Mouse (Mus musculus) liver, embryonic 12.5 days (tissue): ENCODE data around the gene Ankfy1. TPM values are rescaled to one million over a fixed set of nuclear protein-coding genes. Genes with fewer than 3 reads are reported as not detected.
"Not testable (repeated sequence)": the region's sequence is repeated elsewhere in the genome, so short reads cannot be mapped to it uniquely, and the experiment has no call there.

Experiments used
- ATAC-seq: fragments of 200-750 bp; cut with Nextera tagmentation; 2 replicates; pipeline ENCODE4 v1.8.0; 2017; ENCODE audit warnings: moderate number of reproducible peaks, mild to moderate bottlenecking, moderate library complexity
- H3K27ac ChIP-seq: fragments of 300-500 bp; sonication (generic); 2 replicates; pipeline ENCODE4 v1.5.1; 2016; ENCODE audit warnings: mild to moderate bottlenecking
- H3K27me3 ChIP-seq: fragments of 300-500 bp; sonication (generic); replicated peaks from 2 replicates; pipeline ENCODE4 v1.6.1; 2016; ENCODE audit warnings: mild to moderate bottlenecking, moderate library complexity
- H3K36me3 ChIP-seq: fragments of 300-500 bp; sonication (generic); 2 replicates; pipeline ENCODE4 v1.6.1; 2016; ENCODE audit warnings: mild to moderate bottlenecking, moderate library complexity
- H3K4me1 ChIP-seq: fragments of 300-500 bp; sonication (generic); 2 replicates; pipeline ENCODE4 v1.6.1; 2016
- H3K4me2 ChIP-seq: fragments of 300-500 bp; sonication (generic); 2 replicates; pipeline ENCODE4 v1.6.1; 2016; ENCODE audit warnings: mild to moderate bottlenecking, moderate library complexity
- H3K4me3 ChIP-seq: fragments of 300-500 bp; sonication (generic); 2 replicates; pipeline ENCODE4 v1.5.1; 2016; ENCODE audit warnings: mild to moderate bottlenecking, moderate library complexity
- H3K9ac ChIP-seq: fragments of 300-500 bp; sonication (generic); 2 replicates; pipeline ENCODE4 v1.6.1; 2016; ENCODE audit warnings: mild to moderate bottlenecking, moderate library complexity
- H3K9me3 ChIP-seq: fragments of 300-500 bp; sonication (generic); replicated peaks from 2 replicates; pipeline ENCODE4 v1.6.1; 2016; ENCODE audit warnings: mild to moderate bottlenecking, moderate library complexity
- WGBS: fragments of 180-500 bp; shearing (Covaris S2); methylation state at CpG from one replicate; pipeline ENCODE4 v1.1.7; 2016; ENCODE audit not compliant: insufficient replicate concordance; 5-methylcytosine and 5-hydroxymethylcytosine counted together
- polyA plus RNA-seq: library from polyadenylated mRNA; unstranded; fragments of >200 nt; fragmentation: Nextera tagmentation; extraction: Ambion mirVana; gene quantifications from 2 replicates; pipeline ENCODE4 v1.2.1, GENCODE M21; 2016

Ankfy1 gene
- polyA plus RNA-seq, 1 experiment from 2014 or later: 18.3 TPM

- H3K9me3 ChIP-seq: no peaks in the 10 kb centered on the region
- no peak for ATAC-seq
- H3K4me3 ChIP-seq: no peak overlapping the region
- peaks cover 5% of the 10 kb centered on the region; the same call in 1 of the 2 replicates for H3K4me1 ChIP-seq
- no peak overlapping the region for H3K9ac ChIP-seq
- H3K4me2 ChIP-seq: no peak overlapping the region
- H3K27me3 ChIP-seq: no peaks in the 10 kb centered on the region
- no peak overlapping the region for H3K27ac ChIP-seq
- H3K36me3 ChIP-seq: peaks cover 66% of the 10 kb centered on the region
These were observed 34.1 kb downstream of the Ankfy1 start for GRCm38 (mm10) chr11:72723871-72724270.

GRCm38 (mm10) chr11:72726023-72726422 lies 36.2 kb downstream of the Ankfy1 start:
- H3K9me3 ChIP-seq: no peaks in the 10 kb centered on the region
- no peak overlapping the region for H3K27ac ChIP-seq
- no peaks in the 10 kb centered on the region for H3K27me3 ChIP-seq
- H3K9ac ChIP-seq: no peak overlapping the region
- peaks cover 80% of the 10 kb centered on the region for H3K36me3 ChIP-seq
- H3K4me2 ChIP-seq: no peak overlapping the region
- peaks cover 5% of the 10 kb centered on the region; the same call in 1 of the 2 replicates for H3K4me1 ChIP-seq
- no peak for ATAC-seq
- no peak overlapping the region for H3K4me3 ChIP-seq

- Histone ChIP-seq H3K36me3 (peaks cover 89% of the 10 kb centered on the region), H3K9me3 (no peaks in the 10 kb centered on the region)
- ATAC-seq: no peak
These were observed 43.9 kb downstream of the Ankfy1 start for GRCm38 (mm10) chr11:72733736-72734135.

GRCm38 (mm10) chr11:72734840-72735518 lies 45.2 kb downstream of the Ankfy1 start:
- peaks cover 89% of the 10 kb centered on the region for H3K36me3 ChIP-seq
- H3K9ac ChIP-seq: no peak overlapping the region
- no peak overlapping the region for H3K27ac ChIP-seq
- no peak overlapping the region for H3K4me3 ChIP-seq
- no peak overlapping the region for H3K4me2 ChIP-seq
- no peak for ATAC-seq
- no peaks in the 10 kb centered on the region for H3K9me3 ChIP-seq
- no peaks in the 10 kb centered on the region for H3K4me1 ChIP-seq
- 82% methylated on average over 4 of the region's 4 CpGs for WGBS
- no peaks in the 10 kb centered on the region for H3K27me3 ChIP-seq

More at GRCm38 (mm10) chr11:72733736-72734135, 43.9 kb downstream of the Ankfy1 start:
- Histone ChIP-seq H3K4me2 (no peak overlapping the region), H3K9ac (no peak overlapping the region), H3K4me3 (no peak overlapping the region), H3K4me1 (no peaks in the 10 kb centered on the region), H3K27ac (no peak overlapping the region), H3K27me3 (no peaks in the 10 kb centered on the region)
- WGBS: 78% methylated on average over 3 of the region's 3 CpGs

- WGBS: 81% methylated on average over 2 of the region's 2 CpGs
- H3K4me1 ChIP-seq: no peaks in the 10 kb centered on the region
- no peak overlapping the region for H3K4me3 ChIP-seq
- no peaks in the 10 kb centered on the region for H3K9me3 ChIP-seq
- no peak overlapping the region for H3K4me2 ChIP-seq
- H3K27ac ChIP-seq: no peak overlapping the region
- H3K36me3 ChIP-seq: peaks cover 89% of the 10 kb centered on the region
- no peaks in the 10 kb centered on the region for H3K27me3 ChIP-seq
- no peak overlapping the region for H3K9ac ChIP-seq
- ATAC-seq: no peak
These were observed 45.7 kb downstream of the Ankfy1 start for GRCm38 (mm10) chr11:72735519-72735860.

GRCm38 (mm10) chr11:72736320-72736719 lies 46.5 kb downstream of the Ankfy1 start:
- Histone ChIP-seq H3K4me3 (no peak overlapping the region), H3K4me2 (no peak overlapping the region), H3K9ac (no peak overlapping the region), H3K9me3 (no peaks in the 10 kb centered on the region), H3K36me3 (peaks cover 89% of the 10 kb centered on the region), H3K4me1 (no peaks in the 10 kb centered on the region), H3K27ac (no peak overlapping the region), H3K27me3 (no peaks in the 10 kb centered on the region)
- 78% methylated on average over 1 of the region's 1 CpGs for WGBS
- no peak for ATAC-seq

- H3K4me1 ChIP-seq, H3K4me3 ChIP-seq, ATAC-seq, H3K9me3 ChIP-seq, H3K4me2 ChIP-seq, H3K27ac ChIP-seq, H3K9ac ChIP-seq, H3K27me3 ChIP-seq: not testable (repeated sequence)
- 83% methylated on average over 5 of the region's 5 CpGs for WGBS
- H3K36me3 ChIP-seq: peaks cover 87% of the 10 kb centered on the region
These were observed 47.7 kb downstream of the Ankfy1 start for GRCm38 (mm10) chr11:72737517-72737916.

- WGBS: 73% methylated on average over 1 of the region's 1 CpGs
- no peaks in the 10 kb centered on the region for H3K4me1 ChIP-seq
- H3K4me2 ChIP-seq: no peak overlapping the region
- ATAC-seq: no peak
- H3K9me3 ChIP-seq: no peaks in the 10 kb centered on the region
- H3K36me3 ChIP-seq: peaks cover 85% of the 10 kb centered on the region
- H3K27ac ChIP-seq: no peak overlapping the region
- no peak overlapping the region for H3K9ac ChIP-seq
- no peaks in the 10 kb centered on the region for H3K27me3 ChIP-seq
- H3K4me3 ChIP-seq: no peak overlapping the region
These were observed 49.2 kb downstream of the Ankfy1 start for GRCm38 (mm10) chr11:72739048-72739447.

GRCm38 (mm10) chr11:72751956-72752355 lies 62.1 kb downstream of the Ankfy1 start:
- no peak overlapping the region for H3K9ac ChIP-seq
- H3K27ac ChIP-seq: no peak overlapping the region
- no peak overlapping the region for H3K4me2 ChIP-seq
- ATAC-seq: no peak
- H3K9me3 ChIP-seq: no peaks in the 10 kb centered on the region
- H3K27me3 ChIP-seq: no peaks in the 10 kb centered on the region
- H3K4me3 ChIP-seq: no peak overlapping the region
- peaks cover 100% of the 10 kb centered on the region for H3K36me3 ChIP-seq
- whole genome bisulfite sequencing: 43% methylated on average over 2 of the region's 2 CpGs
- no peaks in the 10 kb centered on the region for H3K4me1 ChIP-seq

- no peak for ATAC-seq
- H3K36me3 ChIP-seq: peaks cover 100% of the 10 kb centered on the region
- 96% methylated on average over 5 of the region's 5 CpGs for WGBS
- H3K4me2 ChIP-seq: no peak overlapping the region
- H3K9me3 ChIP-seq: no peaks in the 10 kb centered on the region
- no peak overlapping the region for H3K9ac ChIP-seq
- no peak overlapping the region for H3K27ac ChIP-seq
- H3K4me1 ChIP-seq: no peaks in the 10 kb centered on the region
- no peak overlapping the region for H3K4me3 ChIP-seq
- no peaks in the 10 kb centered on the region for H3K27me3 ChIP-seq
These were observed 68.5 kb downstream of the Ankfy1 start for GRCm38 (mm10) chr11:72758316-72758715.

- H3K4me2 ChIP-seq: no peak overlapping the region
- 93% methylated on average over 6 of the region's 6 CpGs for WGBS
These were observed 69.8 kb downstream of the Ankfy1 start for GRCm38 (mm10) chr11:72759581-72759980.

GRCm38 (mm10) chr11:72760781-72761180 lies 71.0 kb downstream of the Ankfy1 start:
- 75% methylated on average over 1 of the region's 1 CpGs for WGBS
- H3K36me3 ChIP-seq: peaks cover 91% of the 10 kb centered on the region
- no peaks in the 10 kb centered on the region for H3K27me3 ChIP-seq
- H3K9me3 ChIP-seq: no peaks in the 10 kb centered on the region
- no peak overlapping the region for H3K4me2 ChIP-seq
- no peaks in the 10 kb centered on the region for H3K4me1 ChIP-seq
- no peak overlapping the region for H3K27ac ChIP-seq
- H3K9ac ChIP-seq: no peak overlapping the region
- no peak overlapping the region for H3K4me3 ChIP-seq
- no peak for ATAC-seq

More at GRCm38 (mm10) chr11:72759581-72759980, 69.8 kb downstream of the Ankfy1 start:
- Histone ChIP-seq H3K27me3 (no peaks in the 10 kb centered on the region), H3K27ac (no peak overlapping the region), H3K36me3 (peaks cover 100% of the 10 kb centered on the region), H3K4me3 (no peak overlapping the region), H3K9ac (no peak overlapping the region), H3K4me1 (no peaks in the 10 kb centered on the region), H3K9me3 (no peaks in the 10 kb centered on the region)
- no peak for ATAC-seq

- Histone ChIP-seq H3K27ac (no peak overlapping the region), H3K27me3 (no peaks in the 10 kb centered on the region), H3K4me1 (no peaks in the 10 kb centered on the region), H3K9ac (no peak overlapping the region), H3K4me3 (no peak overlapping the region), H3K36me3 (peaks cover 83% of the 10 kb centered on the region), H3K4me2 (no peak overlapping the region), H3K9me3 (no peaks in the 10 kb centered on the region)
- 85% methylated on average over 4 of the region's 4 CpGs for WGBS
- no peak for ATAC-seq
These were observed 74.5 kb downstream of the Ankfy1 start for GRCm38 (mm10) chr11:72764270-72764669.
